Mouse (Mus musculus) forebrain, embryonic 13.5 days (tissue): Measurements from ENCODE around the gene Gm20388. TPM values are rescaled to one million over a fixed set of nuclear protein-coding genes. Genes with fewer than 3 reads are reported as not detected.

Experiments used
- ATAC-seq: fragments of 200-750 bp; cut with Nextera tagmentation; 2 replicates; pipeline ENCODE4 v1.8.0; 2017
- H3K27ac ChIP-seq: fragments of 300-500 bp; sonication (generic); 2 replicates; pipeline ENCODE4 v1.5.1; 2015; ENCODE audit warnings: inconsistent platforms, mild to moderate bottlenecking, moderate library complexity
- H3K27me3 ChIP-seq: fragments of 300-500 bp; sonication (generic); 2 replicates; pipeline ENCODE4 v1.6.1; 2015; ENCODE audit warnings: mild to moderate bottlenecking, inconsistent platforms
- H3K36me3 ChIP-seq: fragments of 300-500 bp; sonication (generic); 2 replicates; pipeline ENCODE4 v1.6.1; 2015; ENCODE audit warnings: mild to moderate bottlenecking, inconsistent platforms; ENCODE audit not compliant: poor library complexity, severe bottlenecking
- H3K4me1 ChIP-seq: fragments of 300-500 bp; sonication (generic); 2 replicates; pipeline ENCODE4 v1.6.1; 2015; ENCODE audit warnings: inconsistent platforms
- H3K4me2 ChIP-seq: fragments of 300-500 bp; sonication (generic); 2 replicates; pipeline ENCODE4 v1.6.1; 2015; ENCODE audit warnings: inconsistent platforms, mild to moderate bottlenecking, moderate library complexity
- H3K4me3 ChIP-seq: fragments of 300-500 bp; sonication (generic); 2 replicates; pipeline ENCODE4 v1.5.1; 2015; ENCODE audit warnings: mild to moderate bottlenecking, inconsistent platforms
- H3K9ac ChIP-seq: fragments of 300-500 bp; sonication (generic); 2 replicates; pipeline ENCODE4 v1.6.1; 2015; ENCODE audit warnings: mild to moderate bottlenecking, inconsistent platforms
- H3K9me3 ChIP-seq: fragments of 300-500 bp; sonication (generic); replicated peaks from 2 replicates; pipeline ENCODE4 v1.6.1; 2016; ENCODE audit warnings: inconsistent platforms
- WGBS: fragments of 180-500 bp; shearing (Covaris S2); methylation state at CpG from one replicate; pipeline ENCODE4 v1.1.7; 2015; 5-methylcytosine and 5-hydroxymethylcytosine counted together
- polyA plus RNA-seq: library from polyadenylated mRNA; unstranded; fragments of >200 nt; fragmentation: Nextera tagmentation; extraction: Ambion mirVana; gene quantifications from 2 replicates; pipeline ENCODE4 v1.2.1, GENCODE M21; 2015

Gm20388 gene
- polyA plus RNA-seq, 1 experiment from 2014 or later, result 5.6 TPM

DNA sequence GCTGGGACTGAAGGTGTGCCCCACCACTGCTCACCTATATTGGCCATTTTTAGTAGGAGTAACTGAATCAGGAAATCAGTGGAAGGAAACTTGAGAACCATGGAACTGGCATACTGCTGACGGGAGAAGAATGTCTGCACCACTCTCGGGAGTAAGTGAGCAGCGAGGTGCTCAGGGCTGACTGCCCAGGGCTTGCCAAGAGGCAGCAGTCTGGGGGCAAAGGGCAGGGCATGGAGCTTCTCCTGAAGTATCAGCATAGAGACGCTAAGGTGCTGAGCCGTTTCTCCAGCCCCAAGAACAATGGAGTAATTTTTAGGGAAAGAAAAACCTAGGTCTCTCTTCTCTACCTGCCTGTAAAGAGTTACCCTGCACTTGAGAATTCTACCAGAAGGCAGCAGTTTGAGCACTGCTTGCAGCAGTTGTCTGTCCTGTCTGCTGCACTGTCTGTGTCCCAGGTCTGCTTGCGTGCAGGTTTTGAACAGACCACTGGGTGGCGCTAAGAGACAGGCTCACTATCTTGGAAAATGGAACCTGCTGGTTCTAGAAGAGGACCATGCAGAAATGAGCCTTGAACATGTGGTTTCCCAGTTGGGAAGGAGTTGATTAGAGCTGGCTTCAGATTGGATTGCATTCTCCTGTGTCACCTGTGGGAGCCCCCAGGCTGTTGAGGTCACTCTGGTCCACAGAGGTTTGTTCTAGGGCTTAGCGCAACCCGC is 33.6 kb downstream of the Gm20388 start:
- no peak overlapping the region for H3K4me2 ChIP-seq
- H3K9me3 ChIP-seq, result no peaks in the 10 kb centered on the region
- H3K27ac ChIP-seq, result no peak overlapping the region
- no peak overlapping the region for H3K9ac ChIP-seq
- ATAC-seq, result peak; percentile 84
- no peak overlapping the region for H3K4me3 ChIP-seq
- H3K36me3 ChIP-seq, result peaks cover 77% of the 10 kb centered on the region
- H3K4me1 ChIP-seq, result peaks cover 6% of the 10 kb centered on the region; the same call in 1 of the 2 replicates
- WGBS, result 66% methylated on average over 9 of the region's 9 CpGs
- H3K27me3 ChIP-seq, result no peaks in the 10 kb centered on the region

DNA sequence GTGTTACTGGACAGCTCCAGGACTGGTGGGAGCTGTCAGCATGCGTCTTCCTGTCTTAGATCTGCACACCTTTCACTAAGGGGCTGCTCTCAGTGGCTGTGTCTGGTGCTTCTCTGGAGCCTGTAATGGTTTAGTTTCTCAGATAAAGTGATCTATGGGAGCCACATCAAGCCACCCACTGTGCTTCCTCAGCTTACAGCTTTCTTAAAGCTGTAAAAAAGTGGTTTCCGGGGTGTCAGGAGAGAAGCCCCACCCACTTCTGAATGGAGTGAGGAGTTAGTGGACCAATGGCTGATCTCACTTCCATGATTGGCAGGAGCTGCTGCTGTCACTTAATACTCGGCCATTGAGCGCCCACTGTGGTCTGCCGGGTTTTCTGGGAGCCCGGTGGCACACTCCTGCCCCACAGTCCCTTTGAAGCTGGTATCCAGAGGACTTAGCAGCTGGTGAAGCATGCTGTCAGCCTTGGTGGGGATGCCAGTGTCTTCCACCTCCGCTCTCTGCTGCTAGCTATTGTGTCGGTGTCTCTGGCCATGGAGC is 35.8 kb downstream of the Gm20388 start:
- peaks cover 84% of the 10 kb centered on the region for H3K36me3 ChIP-seq
- H3K9ac ChIP-seq, result no peak overlapping the region
- H3K27ac ChIP-seq, result no peak overlapping the region
- no peaks in the 10 kb centered on the region for H3K9me3 ChIP-seq
- H3K4me3 ChIP-seq, result no peak overlapping the region
- ATAC-seq, result no peak
- H3K4me2 ChIP-seq, result no peak overlapping the region
- H3K27me3 ChIP-seq, result no peaks in the 10 kb centered on the region
- 77% methylated on average over 8 of the region's 8 CpGs for WGBS
- H3K4me1 ChIP-seq, result peaks cover 6% of the 10 kb centered on the region; the same call in 1 of the 2 replicates

- Histone ChIP-seq H3K4me2 (no peak overlapping the region), H3K9me3 (no peaks in the 10 kb centered on the region), H3K4me3 (no peak overlapping the region), H3K27me3 (no peaks in the 10 kb centered on the region), H3K36me3 (peaks cover 84% of the 10 kb centered on the region), H3K27ac (no peak overlapping the region), H3K9ac (no peak overlapping the region), H3K4me1 (peaks cover 6% of the 10 kb centered on the region; the same call in 1 of the 2 replicates)
- ATAC-seq, result no peak
- 89% methylated on average over 19 of the region's 19 CpGs for WGBS
These were observed 37.0 kb downstream of the Gm20388 start for GRCm38 (mm10) chr8:119947653-119948052.

GRCm38 (mm10) chr8:119948340-119948739 is 37.7 kb downstream of the Gm20388 start:
- Histone ChIP-seq H3K4me3 (no peak overlapping the region), H3K4me1 (peaks cover 6% of the 10 kb centered on the region; the same call in 1 of the 2 replicates), H3K36me3 (peaks cover 85% of the 10 kb centered on the region)

DNA sequence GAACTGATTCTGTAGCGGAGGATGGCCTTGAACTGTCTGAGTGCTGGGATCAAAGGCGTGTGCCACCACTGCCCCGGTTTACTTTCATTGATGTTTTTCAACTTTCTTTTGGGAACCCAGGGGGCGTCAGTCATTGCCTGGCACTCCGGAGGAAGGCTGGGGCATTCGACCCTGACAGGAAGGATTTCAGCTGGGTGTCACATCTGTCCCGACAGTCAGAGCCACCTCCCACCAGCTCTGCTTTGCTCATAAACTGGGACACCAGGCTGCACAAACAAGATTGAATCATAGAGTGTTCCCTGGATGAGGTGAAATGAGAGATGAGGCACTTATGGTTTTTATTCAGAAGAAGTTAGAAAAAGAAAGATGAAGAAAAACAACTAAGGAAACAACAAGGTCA is 41.6 kb downstream of the Gm20388 start:
- ATAC-seq, result no peak
- Histone ChIP-seq H3K9ac (no peak overlapping the region), H3K4me1 (peaks cover 6% of the 10 kb centered on the region; the same call in 1 of the 2 replicates), H3K27ac (no peak overlapping the region), H3K27me3 (no peaks in the 10 kb centered on the region), H3K4me3 (no peak overlapping the region), H3K9me3 (no peaks in the 10 kb centered on the region), H3K36me3 (peaks cover 97% of the 10 kb centered on the region), H3K4me2 (no peak overlapping the region)
- WGBS, result 75% methylated on average over 7 of the region's 7 CpGs

More at GRCm38 (mm10) chr8:119948340-119948739, 37.7 kb downstream of the Gm20388 start:
- whole genome bisulfite sequencing, result 81% methylated on average over 15 of the region's 15 CpGs
- Histone ChIP-seq H3K27ac (no peak overlapping the region), H3K27me3 (no peaks in the 10 kb centered on the region), H3K4me2 (no peak overlapping the region), H3K9me3 (no peaks in the 10 kb centered on the region), H3K9ac (no peak overlapping the region)
- no peak for ATAC-seq

DNA sequence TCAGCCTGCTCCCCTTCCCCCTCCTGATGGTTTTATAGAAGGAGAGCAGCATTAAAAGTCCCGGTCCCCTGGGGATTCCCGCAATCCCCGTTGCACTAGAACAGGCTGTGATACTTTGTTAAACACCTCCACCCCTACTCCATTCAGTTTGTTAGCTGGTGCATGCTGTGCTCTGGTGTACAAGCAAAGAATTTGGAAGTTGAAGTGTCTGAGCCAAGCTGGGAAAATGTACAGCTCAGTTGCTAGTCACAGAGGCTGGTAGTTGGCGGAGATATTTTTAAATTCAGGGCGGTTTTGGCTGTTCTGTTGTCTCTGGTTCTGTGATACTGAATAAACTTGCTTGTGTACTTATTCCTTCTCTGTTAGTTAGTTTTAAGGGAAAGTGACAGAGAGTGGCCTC is 42.1 kb downstream of the Gm20388 start:
- H3K4me3 ChIP-seq, result no peak overlapping the region
- 61% methylated on average over 5 of the region's 5 CpGs for WGBS
- no peak overlapping the region for H3K9ac ChIP-seq
- H3K27ac ChIP-seq, result no peak overlapping the region
- no peak overlapping the region for H3K4me2 ChIP-seq
- H3K9me3 ChIP-seq, result no peaks in the 10 kb centered on the region
- H3K27me3 ChIP-seq, result no peaks in the 10 kb centered on the region
- peaks cover 97% of the 10 kb centered on the region for H3K36me3 ChIP-seq
- peaks cover 6% of the 10 kb centered on the region; the same call in 1 of the 2 replicates for H3K4me1 ChIP-seq
- ATAC-seq, result no peak

GRCm38 (mm10) chr8:119955333-119955732 is 44.7 kb downstream of the Gm20388 start:
- Histone ChIP-seq H3K4me2 (no peak overlapping the region), H3K36me3 (peaks cover 83% of the 10 kb centered on the region), H3K4me1 (peaks cover 3% of the 10 kb centered on the region), H3K4me3 (no peak overlapping the region), H3K9me3 (no peaks in the 10 kb centered on the region), H3K9ac (no peak overlapping the region), H3K27ac (no peak overlapping the region), H3K27me3 (no peaks in the 10 kb centered on the region)
- 97% methylated on average over 8 of the region's 8 CpGs for WGBS
- ATAC-seq, result no peak

GRCm38 (mm10) chr8:119958076-119958475 is 47.4 kb downstream of the Gm20388 start:
- peaks cover 56% of the 10 kb centered on the region for H3K36me3 ChIP-seq
- H3K4me2 ChIP-seq, result no peak overlapping the region

DNA sequence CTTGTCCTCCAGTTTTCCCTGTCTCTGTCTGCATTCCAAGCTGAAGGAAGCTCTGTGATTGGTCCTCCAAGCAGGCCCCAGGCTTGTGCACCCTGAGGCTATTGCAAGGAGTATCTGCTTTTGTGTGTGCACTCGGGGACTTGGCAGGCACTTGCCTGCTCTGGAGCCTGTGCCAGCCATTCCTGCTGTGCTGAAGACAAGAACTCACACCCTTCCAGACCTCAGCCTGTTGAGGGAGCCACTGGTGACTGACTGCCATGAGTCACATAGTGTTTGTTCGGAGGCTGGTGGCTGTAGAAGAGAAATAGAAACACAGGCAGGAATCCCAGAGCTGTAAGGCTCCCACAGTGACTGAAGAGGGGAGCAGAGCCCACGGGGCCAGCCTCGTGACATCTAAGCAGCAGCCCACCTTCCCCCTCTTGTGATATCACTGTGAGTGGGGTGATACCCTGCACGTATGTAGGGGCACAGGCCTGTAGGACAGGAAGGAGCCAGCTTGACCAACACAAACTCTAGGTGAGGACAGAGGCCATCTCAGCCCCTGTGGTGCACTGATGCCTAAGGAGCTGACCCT is 50.0 kb downstream of the Gm20388 start:
- no peaks in the 10 kb centered on the region for H3K9me3 ChIP-seq
- H3K4me2 ChIP-seq, result no peak overlapping the region
- H3K4me3 ChIP-seq, result no peak overlapping the region
- H3K9ac ChIP-seq, result 0 out of 2 replicates have a peak overlapping the region, but pooled peaks have one; percentile 35
- H3K36me3 ChIP-seq, result peaks cover 30% of the 10 kb centered on the region
- no peaks in the 10 kb centered on the region for H3K27me3 ChIP-seq
- WGBS, result 34% methylated on average over 5 of the region's 5 CpGs
- peaks cover 13% of the 10 kb centered on the region for H3K4me1 ChIP-seq
- H3K27ac ChIP-seq, result peak overlapping the region; percentile 73
- ATAC-seq, result peak; percentile 82

More at GRCm38 (mm10) chr8:119958076-119958475, 47.4 kb downstream of the Gm20388 start:
- no peaks in the 10 kb centered on the region for H3K27me3 ChIP-seq
- no peak overlapping the region for H3K4me3 ChIP-seq
- ATAC-seq, result no peak
- peaks cover 13% of the 10 kb centered on the region for H3K4me1 ChIP-seq
- H3K27ac ChIP-seq, result no peak overlapping the region
- H3K9ac ChIP-seq, result no peak overlapping the region
- no peaks in the 10 kb centered on the region for H3K9me3 ChIP-seq
- WGBS, result 96% methylated on average over 10 of the region's 10 CpGs

GRCm38 (mm10) chr8:119964859-119965258 is 54.2 kb downstream of the Gm20388 start:
- peaks cover 13% of the 10 kb centered on the region for H3K4me1 ChIP-seq
- no peak for ATAC-seq
- H3K4me3 ChIP-seq, result no peak overlapping the region
- 83% methylated on average over 4 of the region's 4 CpGs for WGBS
- no peak overlapping the region for H3K9ac ChIP-seq
- no peaks in the 10 kb centered on the region for H3K36me3 ChIP-seq
- H3K4me2 ChIP-seq, result no peak overlapping the region
- H3K9me3 ChIP-seq, result 0 out of 2 replicates have a peak, but pooled peaks cover 4% of the 10 kb centered on the region
- H3K27me3 ChIP-seq, result no peaks in the 10 kb centered on the region
- no peak overlapping the region for H3K27ac ChIP-seq

- H3K36me3 ChIP-seq, result no peaks in the 10 kb centered on the region
- ATAC-seq, result no peak
- no peak overlapping the region for H3K4me3 ChIP-seq
These were observed 56.8 kb downstream of the Gm20388 start for GRCm38 (mm10) chr8:119967435-119967834.

DNA sequence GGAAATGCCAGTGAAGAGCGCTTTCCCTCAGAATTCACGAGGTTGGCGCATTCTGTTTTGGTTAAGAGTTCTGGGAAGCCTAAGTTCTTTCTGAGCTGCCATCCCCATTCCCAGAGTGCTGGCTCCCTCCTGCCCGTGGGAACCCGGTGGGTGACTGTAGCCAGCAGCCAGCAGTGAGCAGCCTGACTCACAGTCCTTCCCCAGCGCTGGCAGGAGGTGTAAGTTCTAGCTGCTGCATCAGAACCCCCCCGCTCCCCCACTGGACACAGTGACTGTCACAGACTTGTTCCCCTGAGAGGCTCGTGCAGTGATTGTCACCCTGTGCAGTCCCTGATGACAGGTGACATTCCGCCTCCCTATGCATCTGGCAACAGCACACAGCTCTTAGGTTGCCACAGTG is 59.5 kb downstream of the Gm20388 start:
- 0 out of 2 replicates have a peak, but pooled peaks cover 4% of the 10 kb centered on the region for H3K9me3 ChIP-seq
- H3K27me3 ChIP-seq, result no peaks in the 10 kb centered on the region
- no peaks in the 10 kb centered on the region for H3K36me3 ChIP-seq
- H3K27ac ChIP-seq, result no peak overlapping the region
- no peak overlapping the region for H3K4me2 ChIP-seq
- no peak for ATAC-seq
- no peak overlapping the region for H3K4me3 ChIP-seq
- 74% methylated on average over 9 of the region's 9 CpGs for WGBS
- no peak overlapping the region for H3K9ac ChIP-seq
- no peaks in the 10 kb centered on the region for H3K4me1 ChIP-seq

More at GRCm38 (mm10) chr8:119967435-119967834, 56.8 kb downstream of the Gm20388 start:
- Histone ChIP-seq H3K27me3 (no peaks in the 10 kb centered on the region), H3K9me3 (0 out of 2 replicates have a peak, but pooled peaks cover 4% of the 10 kb centered on the region), H3K27ac (no peak overlapping the region), H3K9ac (no peak overlapping the region), H3K4me1 (no peaks in the 10 kb centered on the region), H3K4me2 (no peak overlapping the region)
- WGBS, result 87% methylated on average over 9 of the region's 9 CpGs
